Mouse (Mus musculus) kidney, embryonic 14.5 days (tissue): ENCODE data around the gene Phf2. TPM values are rescaled to one million over a fixed set of nuclear protein-coding genes. Genes with fewer than 3 reads are reported as not detected.

Experiments
- ATAC-seq: fragments of 200-750 bp; cut with Nextera tagmentation; 2 replicates; pipeline ENCODE4 v1.8.0; 2017; ENCODE audit warnings: moderate number of reproducible peaks, mild to moderate bottlenecking, moderate TSS enrichment, moderate library complexity; ENCODE audit not compliant: low FRiP score, low TSS enrichment
- H3K27ac ChIP-seq: fragments of 300-500 bp; sonication (generic); 2 replicates; pipeline ENCODE4 v1.5.1; 2014; ENCODE audit warnings: low read depth, mild to moderate bottlenecking, low read length, moderate library complexity, mixed read lengths
- H3K27me3 ChIP-seq: fragments of 300-500 bp; sonication (generic); 2 replicates; pipeline ENCODE4 v1.6.1; 2014; ENCODE audit warnings: mild to moderate bottlenecking, low read length; ENCODE audit not compliant: control insufficient read depth, insufficient read depth
- H3K36me3 ChIP-seq: fragments of 300-500 bp; sonication (generic); 2 replicates; pipeline ENCODE4 v1.6.1; 2014; ENCODE audit warnings: low read length, mixed read lengths; ENCODE audit not compliant: control insufficient read depth, insufficient read depth
- H3K4me1 ChIP-seq: fragments of 300-500 bp; sonication (generic); 2 replicates; pipeline ENCODE4 v1.6.1; 2014; ENCODE audit warnings: low read length, mixed read lengths; ENCODE audit not compliant: control insufficient read depth, insufficient read depth
- H3K4me2 ChIP-seq: fragments of 300-500 bp; sonication (generic); replicated peaks from 2 replicates; pipeline ENCODE4 v1.6.1; 2014; ENCODE audit warnings: low read depth, mild to moderate bottlenecking, low read length
- H3K4me3 ChIP-seq: fragments of 300-500 bp; sonication (generic); 2 replicates; pipeline ENCODE4 v1.5.1; 2014; ENCODE audit warnings: mild to moderate bottlenecking, low read length
- H3K9ac ChIP-seq: fragments of 300-500 bp; sonication (generic); 2 replicates; pipeline ENCODE4 v1.6.1; 2014; ENCODE audit warnings: low read depth, mild to moderate bottlenecking, low read length, moderate library complexity
- H3K9me3 ChIP-seq: fragments of 300-500 bp; sonication (generic); 2 replicates; pipeline ENCODE4 v1.6.1; 2016; ENCODE audit warnings: low read length; ENCODE audit not compliant: control insufficient read depth
- WGBS: fragments of 180-500 bp; shearing (Covaris S2); extraction: QIAGEN DNeasy Blood & Tissue Kit; methylation state at CpG from one replicate; pipeline ENCODE4 v1.1.7; 2014; 5-methylcytosine and 5-hydroxymethylcytosine counted together
- polyA plus RNA-seq: library from polyadenylated mRNA; unstranded; fragments of >200 nt; fragmentation: Nextera tagmentation; extraction: Ambion mirVana; gene quantifications from 2 replicates; pipeline ENCODE4 v1.2.1, GENCODE M21; 2014

The Phf2 gene
- polyA plus RNA-seq, 1 experiment from 2014 or later: 11.8 TPM

DNA sequence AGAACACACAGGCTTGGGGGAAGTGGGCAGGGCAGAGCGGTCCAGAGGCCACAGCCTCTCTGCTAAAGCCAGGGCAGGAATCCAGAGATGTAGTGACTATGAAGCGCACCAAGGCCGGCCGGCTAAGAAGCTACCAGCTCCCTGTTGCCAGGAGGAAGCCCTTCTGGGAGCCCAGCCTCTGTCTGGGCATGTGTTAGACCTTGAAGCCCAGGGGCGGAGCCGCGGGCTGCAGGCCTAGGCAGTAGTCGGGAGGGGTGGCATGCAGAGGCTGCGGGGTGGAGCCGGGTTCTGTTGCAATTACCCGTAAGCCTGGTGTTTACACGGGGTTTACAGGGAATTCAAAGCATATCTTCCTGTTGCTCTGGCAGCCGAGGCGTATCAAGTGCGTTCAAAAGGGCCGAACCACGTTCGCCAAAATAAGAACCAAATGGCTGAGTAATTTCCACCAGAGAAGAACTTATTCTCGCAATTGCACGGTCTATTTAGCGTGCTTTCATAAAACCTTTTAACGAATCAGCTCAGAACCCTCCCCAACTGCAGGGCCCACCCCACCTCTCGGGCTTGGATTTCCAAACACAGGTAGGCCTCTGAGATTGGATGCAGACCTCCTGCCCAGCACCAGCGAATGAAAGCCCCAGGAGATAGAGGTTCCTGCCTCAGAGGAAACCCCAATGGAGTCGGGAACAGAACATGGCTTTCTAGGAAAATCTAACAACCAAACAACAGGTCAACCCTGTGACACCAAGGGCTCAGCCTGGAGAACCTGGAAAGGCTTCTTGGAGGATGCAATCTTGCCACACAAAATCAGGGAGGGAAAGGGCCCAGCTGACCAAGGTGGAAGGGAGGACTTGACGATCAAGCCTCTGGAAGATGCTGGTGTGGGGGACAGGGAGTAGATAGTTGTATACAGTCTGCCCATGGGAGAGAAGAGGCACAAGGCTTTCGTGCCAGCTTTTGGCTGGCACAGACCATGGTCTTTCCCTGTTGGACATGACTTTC, 87.9 kb downstream of the Phf2 start:
- Histone ChIP-seq H3K9ac (no peak overlapping the region), H3K4me3 (no peak overlapping the region), H3K27ac (no peak overlapping the region)

DNA sequence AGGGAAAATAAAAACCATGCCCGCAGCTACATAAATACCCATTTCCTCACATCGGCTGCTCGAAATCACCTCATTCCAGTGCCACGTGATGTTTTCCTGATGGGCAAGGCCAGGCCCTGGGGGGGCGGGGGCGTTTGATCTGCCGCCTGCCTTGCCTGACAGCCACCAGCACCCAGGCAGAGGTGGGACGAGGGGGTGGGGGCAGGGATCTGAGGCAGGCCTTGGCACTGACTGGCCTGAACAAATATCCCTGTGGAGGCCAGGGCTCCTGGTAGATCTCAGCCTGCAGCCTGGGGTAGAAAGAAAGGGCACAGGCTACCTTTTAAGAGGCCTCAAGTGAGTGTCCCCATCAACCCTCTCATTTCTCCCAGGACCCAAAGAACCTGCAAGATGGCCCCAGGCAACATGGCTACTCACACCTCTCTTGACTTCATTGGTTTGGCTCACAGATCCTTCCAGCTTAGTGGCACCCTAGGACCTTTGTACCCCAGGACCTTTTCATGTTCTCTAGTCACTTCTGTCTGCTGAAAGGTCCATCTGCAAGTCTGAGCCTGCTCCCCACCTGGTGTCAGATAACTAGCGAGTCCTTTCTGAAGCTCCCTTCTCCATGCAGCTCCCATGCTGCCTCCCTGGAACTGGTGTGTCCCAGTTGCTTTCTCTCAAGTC, 90.4 kb downstream of the Phf2 start:
- 39% methylated on average over 9 of the region's 9 CpGs for WGBS
- H3K36me3 ChIP-seq: no peaks in the 10 kb centered on the region
- no peaks in the 10 kb centered on the region for H3K9me3 ChIP-seq
- ATAC-seq: no peak
- H3K4me2 ChIP-seq: no peak overlapping the region
- H3K4me3 ChIP-seq: no peak overlapping the region
- peaks cover 5% of the 10 kb centered on the region; the same call in 1 of the 2 replicates for H3K4me1 ChIP-seq
- H3K27me3 ChIP-seq: no peaks in the 10 kb centered on the region
- H3K27ac ChIP-seq: no peak overlapping the region
- H3K9ac ChIP-seq: no peak overlapping the region

More for the DNA sequence above, 87.9 kb downstream of the Phf2 start:
- peak; percentile 53; the same call in 1 of the 2 replicates for ATAC-seq
- peaks cover 5% of the 10 kb centered on the region; the same call in 1 of the 2 replicates for H3K4me1 ChIP-seq
- peak overlapping the region; percentile 24; the same call in 1 of the 2 replicates for H3K4me2 ChIP-seq
- H3K27me3 ChIP-seq: no peaks in the 10 kb centered on the region
- no peaks in the 10 kb centered on the region for H3K36me3 ChIP-seq
- H3K9me3 ChIP-seq: no peaks in the 10 kb centered on the region
- 35% methylated on average over 27 of the region's 27 CpGs for WGBS

DNA sequence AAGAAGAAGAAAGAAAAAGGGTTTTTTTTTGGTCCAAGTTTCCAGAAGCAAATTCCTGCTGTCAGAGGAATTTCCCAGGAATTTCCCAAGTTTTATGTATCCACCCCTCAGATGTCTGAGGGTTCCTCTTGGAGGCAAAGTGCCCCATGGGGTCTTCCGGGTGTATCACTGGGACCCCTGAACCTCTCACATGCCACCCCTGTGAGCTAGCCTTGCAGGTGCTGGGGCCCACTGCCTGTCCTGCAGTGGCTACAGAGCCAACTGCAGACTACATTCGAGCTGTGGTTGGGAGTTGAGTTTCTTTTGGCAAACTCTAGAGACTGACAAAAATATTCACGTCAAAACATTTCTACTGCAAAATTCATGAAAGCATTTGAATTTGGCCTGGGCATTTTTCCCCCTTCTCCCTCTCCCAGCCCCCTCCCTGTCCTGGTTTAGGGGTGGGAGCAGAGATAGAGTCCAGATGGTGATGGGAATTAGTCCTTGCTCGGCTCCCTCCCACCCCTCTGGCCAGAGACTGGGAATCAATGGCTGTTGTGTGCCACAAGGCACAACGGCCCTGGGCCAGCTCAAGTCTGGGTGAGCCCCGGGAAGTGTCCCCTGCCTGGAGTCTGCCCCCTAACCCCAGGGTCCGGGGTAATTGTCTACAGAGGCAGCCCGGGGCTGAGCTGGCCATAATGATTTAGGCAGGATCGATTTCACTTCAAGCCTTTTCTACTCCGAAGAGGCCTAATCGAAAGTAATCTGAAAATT, 91.2 kb downstream of the Phf2 start:
- ATAC-seq: no peak

DNA sequence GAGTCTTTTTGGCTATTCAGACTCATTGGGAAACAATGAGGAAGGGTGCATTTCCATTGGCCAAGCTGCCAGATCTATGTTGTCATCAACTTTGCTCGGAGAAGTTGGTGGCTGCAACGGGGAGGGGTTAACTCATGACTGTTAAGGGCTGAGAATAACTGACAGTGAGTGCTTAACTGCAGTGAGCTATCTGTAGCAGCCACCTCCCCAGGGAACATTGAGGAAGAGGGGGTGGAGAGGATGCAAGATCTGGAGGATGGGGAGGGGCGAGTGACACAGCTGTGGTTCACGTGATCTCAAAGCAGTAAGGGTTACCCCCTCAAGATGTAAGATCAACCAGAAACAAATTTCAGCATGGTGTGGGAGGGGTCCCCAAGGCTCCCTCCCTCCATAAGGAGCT, 92.8 kb downstream of the Phf2 start:
- H3K9ac ChIP-seq: no peak overlapping the region
- 41% methylated on average over 4 of the region's 4 CpGs for WGBS
- no peak for ATAC-seq
- no peaks in the 10 kb centered on the region for H3K36me3 ChIP-seq
- no peak overlapping the region for H3K27ac ChIP-seq
- H3K4me3 ChIP-seq: no peak overlapping the region
- no peak overlapping the region for H3K4me2 ChIP-seq
- no peaks in the 10 kb centered on the region for H3K27me3 ChIP-seq
- peaks cover 5% of the 10 kb centered on the region; the same call in 1 of the 2 replicates for H3K4me1 ChIP-seq
- no peaks in the 10 kb centered on the region for H3K9me3 ChIP-seq

More for the DNA sequence above, 91.2 kb downstream of the Phf2 start:
- WGBS: 35% methylated on average over 11 of the region's 11 CpGs
- no peaks in the 10 kb centered on the region for H3K9me3 ChIP-seq
- H3K4me2 ChIP-seq: no peak overlapping the region
- H3K36me3 ChIP-seq: no peaks in the 10 kb centered on the region
- H3K27ac ChIP-seq: no peak overlapping the region
- H3K4me1 ChIP-seq: peaks cover 5% of the 10 kb centered on the region; the same call in 1 of the 2 replicates
- H3K4me3 ChIP-seq: no peak overlapping the region
- H3K9ac ChIP-seq: no peak overlapping the region
- no peaks in the 10 kb centered on the region for H3K27me3 ChIP-seq

DNA sequence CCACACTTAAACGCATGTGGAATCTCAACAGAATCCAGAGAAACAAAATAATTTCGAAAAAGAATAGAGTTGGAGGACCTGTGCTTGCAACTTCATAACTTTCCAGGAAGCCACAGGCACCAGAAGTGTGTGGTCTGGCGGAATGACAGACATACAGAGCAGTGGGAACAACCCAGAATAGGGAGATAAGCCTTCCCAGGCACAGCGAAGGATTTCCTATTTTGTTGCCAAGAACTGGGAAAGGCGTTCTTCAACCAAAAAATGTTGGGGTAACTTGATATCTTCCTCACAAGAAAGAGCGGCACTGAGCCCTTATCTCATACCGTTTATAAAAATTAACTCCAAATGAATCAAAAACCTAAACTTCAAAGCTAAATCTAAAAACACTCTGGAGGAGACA, 96.4 kb downstream of the Phf2 start:
- no peak for ATAC-seq
- Histone ChIP-seq H3K27ac (no peak overlapping the region), H3K36me3 (no peaks in the 10 kb centered on the region)

DNA sequence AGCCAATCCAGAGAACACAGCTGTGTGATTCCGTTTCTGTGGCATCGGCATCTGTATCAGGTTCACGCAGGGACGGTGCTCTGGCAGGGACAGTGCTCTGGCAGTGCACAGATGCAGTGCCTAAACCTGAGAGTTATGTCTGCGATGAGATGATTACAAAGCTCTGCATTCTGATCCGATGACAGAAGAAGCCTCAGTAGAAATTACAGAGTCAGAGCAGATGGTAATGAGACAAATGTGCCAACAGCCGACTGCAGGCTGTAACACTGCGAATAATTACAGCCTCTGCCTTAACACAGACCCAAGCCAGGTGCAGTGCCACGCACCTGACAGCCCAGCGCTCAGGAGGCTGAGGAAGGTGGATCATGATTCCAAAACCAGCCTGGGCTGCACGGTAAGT, 102.8 kb downstream of the Phf2 start:
- Histone ChIP-seq H3K4me3 (no peak overlapping the region), H3K9ac (no peak overlapping the region), H3K27ac (no peak overlapping the region), H3K36me3 (no peaks in the 10 kb centered on the region), H3K27me3 (no peaks in the 10 kb centered on the region), H3K9me3 (no peaks in the 10 kb centered on the region), H3K4me2 (no peak overlapping the region), H3K4me1 (no peaks in the 10 kb centered on the region)
- WGBS: 78% methylated on average over 11 of the region's 11 CpGs
- no peak for ATAC-seq

More for the DNA sequence above, 96.4 kb downstream of the Phf2 start:
- 69% methylated on average over 7 of the region's 7 CpGs for WGBS
- no peak overlapping the region for H3K9ac ChIP-seq
- no peak overlapping the region for H3K4me3 ChIP-seq
- no peaks in the 10 kb centered on the region for H3K9me3 ChIP-seq
- no peaks in the 10 kb centered on the region for H3K27me3 ChIP-seq
- H3K4me1 ChIP-seq: no peaks in the 10 kb centered on the region
- H3K4me2 ChIP-seq: no peak overlapping the region

DNA sequence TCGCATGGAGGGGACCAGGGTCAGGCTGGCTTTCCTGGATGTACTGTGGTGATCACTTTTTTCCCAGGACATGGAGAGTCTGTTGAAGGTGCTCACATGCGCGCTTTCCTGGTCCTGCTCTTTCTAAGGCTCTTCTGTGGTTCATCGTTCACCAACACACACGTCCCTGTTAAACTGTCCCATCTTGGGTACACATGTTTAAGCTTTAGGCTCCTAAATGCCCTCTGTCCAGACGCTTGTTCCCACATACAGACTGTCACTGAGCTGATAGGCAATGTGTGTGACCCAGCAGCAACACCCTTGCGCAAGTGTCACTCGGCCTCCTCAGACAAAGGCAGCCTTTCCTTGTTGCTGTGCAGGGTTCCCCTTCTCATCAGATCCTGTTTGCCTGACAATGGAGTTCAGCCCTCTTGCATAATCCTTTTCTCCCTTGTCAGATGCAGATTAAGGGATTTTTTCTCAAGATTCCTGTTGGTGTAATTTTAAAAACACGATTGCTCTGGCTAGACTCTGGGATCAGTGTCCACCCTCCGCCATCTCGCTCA, 107.1 kb downstream of the Phf2 start:
- ATAC-seq: no peak
- H3K9ac ChIP-seq: no peak overlapping the region
- H3K27ac ChIP-seq: no peak overlapping the region
- 53% methylated on average over 11 of the region's 11 CpGs for WGBS
- H3K4me2 ChIP-seq: no peak overlapping the region
- H3K27me3 ChIP-seq: no peaks in the 10 kb centered on the region
- no peaks in the 10 kb centered on the region for H3K9me3 ChIP-seq
- no peaks in the 10 kb centered on the region for H3K4me1 ChIP-seq
- no peak overlapping the region for H3K4me3 ChIP-seq
- H3K36me3 ChIP-seq: no peaks in the 10 kb centered on the region

DNA sequence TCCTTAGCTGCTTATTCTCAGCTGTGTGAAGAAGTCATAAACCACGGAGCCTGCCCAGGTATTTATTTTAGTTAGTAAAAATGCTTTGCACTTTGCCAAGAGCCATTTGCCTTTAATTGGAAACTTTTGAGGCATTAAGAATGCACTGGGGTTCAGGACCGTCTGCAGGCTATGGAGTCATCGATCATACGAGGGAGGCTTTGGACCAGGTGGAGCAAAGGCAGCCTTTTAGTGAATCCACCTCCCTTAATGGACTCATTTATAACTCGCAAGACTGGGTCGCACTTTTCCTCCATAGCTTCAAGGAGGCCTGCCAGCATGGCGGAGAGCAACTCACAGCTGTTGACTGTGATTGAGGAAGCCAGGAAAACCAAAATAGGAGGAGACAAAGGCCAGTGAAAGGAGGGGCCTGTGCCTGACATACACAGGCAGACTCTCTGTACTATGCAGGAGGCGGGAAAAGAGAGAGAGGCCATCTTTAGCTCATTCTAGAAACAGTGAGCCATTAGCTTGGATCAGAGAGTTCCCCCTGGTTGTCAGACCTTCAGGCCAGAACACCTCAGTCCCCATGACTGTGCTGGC, 110.0 kb downstream of the Phf2 start:
- no peaks in the 10 kb centered on the region for H3K27me3 ChIP-seq
- no peak overlapping the region for H3K27ac ChIP-seq
- no peak overlapping the region for H3K9ac ChIP-seq
- ATAC-seq: no peak
- H3K36me3 ChIP-seq: no peaks in the 10 kb centered on the region
- WGBS: 68% methylated on average over 8 of the region's 8 CpGs
- H3K4me1 ChIP-seq: no peaks in the 10 kb centered on the region
- no peaks in the 10 kb centered on the region for H3K9me3 ChIP-seq
- H3K4me3 ChIP-seq: no peak overlapping the region
- no peak overlapping the region for H3K4me2 ChIP-seq
